Mouse (Mus musculus): ENCODE measurements around the gene 2810459M11Rik. TPM values are rescaled to one million over a fixed set of nuclear protein-coding genes. Genes with fewer than 3 reads are reported as not detected.
A peak's percentile ranks its signal among the peaks of the same experiment; 100 is the strongest.

Gene 2810459M11Rik
- polyA plus RNA-seq, 1 experiment from 2014 or later = 0.49 TPM

GRCm38 (mm10) chr1:86064271-86064991 lies 18.8 kb downstream of the 2810459M11Rik start, which contains the start of gene Psmd1:
TSS of gene Psmd1 (plus strand) at chr1:86064387.
- Histone ChIP-seq H3K9ac (ENCODE audit: low read length) (peak within 1 kb of the TSS; percentile 94), H3K4me3 (ENCODE audit: low read depth, low read length) (peak within 1 kb of the TSS; percentile 88), H3K27ac (replicated peaks; ENCODE audit: low read depth, low read length) (peak within 1 kb of the TSS; percentile 47; the same call in 1 of the 2 replicates), H3K36me3 (ENCODE audit: control insufficient read depth, insufficient read depth, low read length) (no peaks in the 10 kb centered on the region; the same call in 1 of the 2 replicates), H3K27me3 (ENCODE audit: control insufficient read depth, insufficient read depth, low read length) (no peaks in the 10 kb centered on the region), H3K4me1 (ENCODE audit: control insufficient read depth, insufficient read depth, low read length) (peaks cover 3% of the 10 kb centered on the region; the same call in 1 of the 2 replicates), H3K9me3 (ENCODE audit: control insufficient read depth, low read length) (no peaks in the 10 kb centered on the region), H3K4me2 (ENCODE audit: low read depth, severe bottlenecking) (peak within 1 kb of the TSS; percentile 85)
- ATAC-seq (ENCODE audit: insufficient number of reproducible peaks, low FRiP score, low TSS enrichment, low read depth) (peak; percentile 91), DNase-seq (ENCODE audit: low spot score) (peak; percentile 97)
- WGBS = under 1% methylated on average over 46 of the region's 47 CpGs

GRCm38 (mm10) chr1:86076565-86076964 lies 30.9 kb downstream of the 2810459M11Rik start:
- H3K36me3 ChIP-seq (ENCODE audit: control insufficient read depth, insufficient read depth, low read length) = peaks cover 12% of the 10 kb centered on the region
- 94% methylated on average over 2 of the region's 2 CpGs for WGBS
- no peak for DNase-seq (ENCODE audit: low spot score)
- H3K27ac ChIP-seq (replicated peaks; ENCODE audit: low read depth, low read length) = no peak overlapping the region
- no peaks in the 10 kb centered on the region for H3K9me3 ChIP-seq (ENCODE audit: control insufficient read depth, low read length)
- H3K4me3 ChIP-seq (ENCODE audit: low read depth, low read length) = no peak overlapping the region
- H3K4me2 ChIP-seq (ENCODE audit: low read depth, severe bottlenecking) = no peak overlapping the region
- no peaks in the 10 kb centered on the region for H3K4me1 ChIP-seq (ENCODE audit: control insufficient read depth, insufficient read depth, low read length)
- ATAC-seq (ENCODE audit: insufficient number of reproducible peaks, low FRiP score, low TSS enrichment, low read depth) = no peak
- no peaks in the 10 kb centered on the region for H3K27me3 ChIP-seq (ENCODE audit: control insufficient read depth, insufficient read depth, low read length)
- no peak overlapping the region for H3K9ac ChIP-seq (ENCODE audit: low read length)

GRCm38 (mm10) chr1:86094413-86094812 lies 48.8 kb downstream of the 2810459M11Rik start:
- no peak for DNase-seq (ENCODE audit: low spot score)
- 88% methylated on average over 7 of the region's 7 CpGs for WGBS
- H3K9ac ChIP-seq (ENCODE audit: low read length) = no peak overlapping the region
- H3K9me3 ChIP-seq (ENCODE audit: control insufficient read depth, low read length) = no peaks in the 10 kb centered on the region
- H3K4me3 ChIP-seq (ENCODE audit: low read depth, low read length) = no peak overlapping the region
- H3K4me2 ChIP-seq (ENCODE audit: low read depth, severe bottlenecking) = no peak overlapping the region
- peaks cover 11% of the 10 kb centered on the region for H3K36me3 ChIP-seq (ENCODE audit: control insufficient read depth, insufficient read depth, low read length)
- no peak overlapping the region for H3K27ac ChIP-seq (replicated peaks; ENCODE audit: low read depth, low read length)
- no peaks in the 10 kb centered on the region for H3K4me1 ChIP-seq (ENCODE audit: control insufficient read depth, insufficient read depth, low read length)
- no peaks in the 10 kb centered on the region for H3K27me3 ChIP-seq (ENCODE audit: control insufficient read depth, insufficient read depth, low read length)
- no peak for ATAC-seq (ENCODE audit: insufficient number of reproducible peaks, low FRiP score, low TSS enrichment, low read depth)

- no peak for ATAC-seq (ENCODE audit: insufficient number of reproducible peaks, low FRiP score, low TSS enrichment, low read depth)
- no peak overlapping the region for H3K4me2 ChIP-seq (ENCODE audit: low read depth, severe bottlenecking)
Observed at GRCm38 (mm10) chr1:86105054-86105453, 59.4 kb downstream of the 2810459M11Rik start.

More at GRCm38 (mm10) chr1:86105054-86105453, 59.4 kb downstream of the 2810459M11Rik start:
- H3K4me3 ChIP-seq (ENCODE audit: low read depth, low read length) = no peak overlapping the region
- no peak overlapping the region for H3K9ac ChIP-seq (ENCODE audit: low read length)
- H3K9me3 ChIP-seq (ENCODE audit: control insufficient read depth, low read length) = no peaks in the 10 kb centered on the region
- H3K4me1 ChIP-seq (ENCODE audit: control insufficient read depth, insufficient read depth, low read length) = no peaks in the 10 kb centered on the region
- DNase-seq (ENCODE audit: low spot score) = no peak
- peaks cover 2% of the 10 kb centered on the region; the same call in 1 of the 2 replicates for H3K36me3 ChIP-seq (ENCODE audit: control insufficient read depth, insufficient read depth, low read length)
- 91% methylated on average over 1 of the region's 1 CpGs for WGBS
- H3K27me3 ChIP-seq (ENCODE audit: control insufficient read depth, insufficient read depth, low read length) = no peaks in the 10 kb centered on the region
- H3K27ac ChIP-seq (replicated peaks; ENCODE audit: low read depth, low read length) = no peak overlapping the region

Other genes starting within 250 kb of the 2810459M11Rik start
- gene Itm2c, start 151.6 kb upstream of the 2810459M11Rik start, polyA plus RNA-seq (2014; fragmentation: Nextera tagmentation; extraction: Ambion mirVana) = 105 and 125 TPM in 2 replicates
- gene 4933407L21Rik, start 117.4 kb upstream of the 2810459M11Rik start, polyA plus RNA-seq (2014; fragmentation: Nextera tagmentation; extraction: Ambion mirVana) = 0.06 and 0.11 TPM in 2 replicates
- gene Gpr55, start 84.9 kb upstream of the 2810459M11Rik start, polyA plus RNA-seq (2014; fragmentation: Nextera tagmentation; extraction: Ambion mirVana) = not detected in 2 replicates
- gene Spata3, start 29.0 kb upstream of the 2810459M11Rik start, polyA plus RNA-seq (2014; fragmentation: Nextera tagmentation; extraction: Ambion mirVana) = not detected in 2 replicates
- gene Psmd1, start 18.5 kb downstream of the 2810459M11Rik start, polyA plus RNA-seq (2014; fragmentation: Nextera tagmentation; extraction: Ambion mirVana) = 222 and 230 TPM in 2 replicates
- 0.44 and 0.60 TPM in 2 replicates for gene Htr2b, start 66.1 kb downstream of the 2810459M11Rik start, polyA plus RNA-seq (2014; fragmentation: Nextera tagmentation; extraction: Ambion mirVana)
- gene Gm21972, start 87.8 kb downstream of the 2810459M11Rik start, polyA plus RNA-seq (2014; fragmentation: Nextera tagmentation; extraction: Ambion mirVana) = 0.44 TPM in 1 of 2 replicates, not detected in the other
- gene Armc9, start 108.9 kb downstream of the 2810459M11Rik start, polyA plus RNA-seq (2014; fragmentation: Nextera tagmentation; extraction: Ambion mirVana) = 29.8 and 30.7 TPM in 2 replicates